Mouse (Mus musculus) kidney, adult 9 months (tissue): ENCODE results near the gene Ulk4.
"Not testable (repeated sequence)": the region's sequence is repeated elsewhere in the genome, so short reads cannot be mapped to it uniquely, and the experiment has no call there.

Experiments
- DNase-seq: peaks from one replicate; pipeline ENCODE4 v3.0.0; 2022

The Ulk4 gene

GRCm38 (mm10) chr9:121249805-121250204 lies 27.2 kb downstream of the Ulk4 start:
- peak; percentile 1 for DNase-seq

DNA sequence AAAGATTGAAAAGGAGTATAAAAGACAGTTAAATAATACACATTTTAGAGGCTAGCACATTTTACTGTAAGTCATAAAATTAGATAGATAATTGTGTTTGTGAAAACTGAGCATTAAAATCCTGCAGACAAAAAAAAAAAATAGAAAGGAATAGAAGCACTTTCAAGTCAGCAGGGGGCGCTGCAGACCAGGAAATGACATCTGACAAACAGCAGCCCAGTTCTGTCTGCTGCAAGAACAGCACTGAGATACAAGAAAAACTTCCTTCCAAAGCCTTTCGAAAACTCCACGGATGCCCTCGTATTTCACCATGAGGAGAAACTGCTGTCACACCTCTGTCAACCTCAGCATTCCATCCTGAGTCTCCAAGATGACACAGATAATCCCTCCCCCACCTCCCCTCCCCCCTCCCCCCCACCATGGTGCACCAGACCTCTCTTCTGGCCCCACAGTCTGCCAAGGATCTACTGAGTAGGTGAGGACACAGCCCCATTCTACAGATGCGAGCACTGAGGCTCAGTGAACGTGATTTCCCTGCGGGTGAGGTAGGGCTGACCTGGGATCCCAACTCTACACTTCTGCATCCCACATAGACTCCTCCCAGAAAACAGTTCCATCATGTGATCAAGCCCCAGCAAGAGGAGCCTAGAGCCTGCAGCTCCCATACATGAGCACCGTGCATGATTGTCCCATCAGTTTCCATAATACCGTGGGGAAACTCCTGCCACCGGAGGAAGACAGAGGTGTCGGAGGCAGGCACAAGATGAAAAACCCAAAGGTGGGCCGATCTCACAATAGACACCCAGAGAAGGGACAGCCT lies 28.8 kb downstream of the Ulk4 start:
- peak; percentile 83 for DNase-seq

GRCm38 (mm10) chr9:121247047-121247446 lies 29.9 kb downstream of the Ulk4 start:
- DNase-seq, result no peak

GRCm38 (mm10) chr9:121242331-121242730 lies 34.7 kb downstream of the Ulk4 start:
- peak; percentile 0 for DNase-seq

DNA sequence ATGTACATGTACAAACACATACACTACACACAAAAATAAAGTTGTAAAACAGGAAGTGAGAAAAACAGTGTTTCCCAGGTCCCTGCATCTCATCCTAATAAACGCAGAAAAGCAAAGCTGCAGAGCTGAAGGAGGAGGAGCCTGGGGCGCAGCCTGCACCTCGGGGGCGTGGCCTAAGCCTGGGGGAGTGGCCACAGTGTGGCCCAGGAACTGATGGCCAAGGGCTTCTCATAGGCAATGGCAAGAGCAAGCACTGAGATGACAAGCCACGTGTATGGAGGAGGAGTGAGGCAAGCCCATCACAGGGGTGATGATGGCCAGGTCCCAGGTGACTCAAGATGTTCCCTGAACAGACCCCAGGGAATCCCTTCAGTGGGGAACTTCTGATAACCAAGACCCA lies 35.2 kb downstream of the Ulk4 start:
- DNase-seq, result peak; percentile 16

DNA sequence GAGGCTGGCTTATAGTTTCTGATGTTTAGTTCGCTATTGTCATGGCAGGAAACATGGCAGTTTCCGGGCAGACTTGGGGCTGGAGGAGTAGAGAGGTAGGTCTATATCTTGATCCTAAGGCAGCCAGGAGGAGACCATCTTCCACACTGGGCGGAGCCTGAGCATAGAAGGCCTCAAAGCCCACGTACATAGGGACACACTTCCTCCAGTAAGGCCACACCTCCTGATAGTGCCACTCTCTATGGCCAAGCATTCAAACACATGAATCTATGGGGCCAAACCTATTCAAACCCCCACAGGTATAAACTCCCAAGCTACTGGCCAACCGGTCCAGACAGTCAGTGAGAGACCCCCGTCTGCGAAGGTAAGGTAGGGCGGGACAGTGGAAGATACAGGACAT lies 35.6 kb downstream of the Ulk4 start:
- DNase-seq, result no peak

- DNase-seq, result peak; percentile 74
Observed at GRCm38 (mm10) chr9:121240242-121240641, 36.8 kb downstream of the Ulk4 start.

DNA sequence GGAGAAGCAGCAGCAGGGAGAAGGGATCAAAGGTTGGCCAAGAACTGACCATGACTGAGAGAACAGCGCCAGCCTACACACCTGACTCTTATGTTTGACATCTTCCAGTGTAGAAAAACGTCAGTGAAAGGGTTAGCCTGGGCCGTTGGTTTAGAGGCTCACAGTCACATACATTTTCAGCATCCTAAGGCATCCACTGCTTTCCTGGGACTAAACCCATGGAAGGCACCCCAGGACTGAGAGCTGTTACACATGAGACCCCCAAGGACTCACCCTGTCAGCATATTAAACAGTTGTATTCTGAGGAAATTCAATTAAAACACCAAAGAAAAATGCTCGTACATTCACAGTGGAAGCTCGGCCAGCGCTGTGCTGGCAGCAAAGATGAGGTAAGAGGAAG lies 37.4 kb downstream of the Ulk4 start:
- no peak for DNase-seq

DNA sequence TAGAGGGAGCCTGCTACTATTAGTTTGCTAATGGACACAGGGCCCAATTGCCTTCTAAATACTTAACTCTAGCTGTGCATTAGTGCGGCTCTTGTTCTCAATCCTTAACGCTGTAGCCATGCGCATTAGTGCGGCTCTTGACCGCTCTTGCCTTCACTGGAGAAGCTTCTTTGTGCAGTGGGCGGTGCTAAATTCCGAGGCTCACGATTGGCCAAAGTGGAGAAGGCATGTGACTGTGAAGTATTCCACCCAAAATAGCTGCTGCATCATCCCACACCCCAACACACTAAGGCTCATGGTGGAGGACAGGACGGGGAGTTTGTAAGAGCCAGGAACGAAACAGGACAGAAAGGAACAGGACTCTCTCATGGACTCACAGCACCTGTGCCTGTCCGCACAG lies 58.4 kb downstream of the Ulk4 start:
- no peak for DNase-seq

DNA sequence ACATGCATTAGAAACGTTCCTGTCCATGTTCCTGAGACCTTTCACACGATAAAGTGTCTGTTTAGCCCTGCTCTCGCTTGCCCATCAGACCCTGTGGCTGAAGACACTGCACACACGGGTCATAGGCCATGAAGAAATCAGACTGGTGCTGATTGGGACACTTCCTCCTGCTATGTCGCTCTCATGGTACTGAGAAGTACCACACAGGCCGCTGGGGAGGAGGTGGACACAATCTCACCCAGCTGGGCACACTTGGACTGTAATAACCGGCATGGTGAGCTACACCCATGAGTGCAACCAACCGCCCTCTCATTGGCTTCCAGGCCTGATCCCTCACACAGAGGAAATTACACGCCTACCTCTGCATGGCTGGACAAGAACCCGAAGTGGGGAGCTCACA lies 58.8 kb downstream of the Ulk4 start:
- no peak for DNase-seq

- DNase-seq, result no peak
Observed at GRCm38 (mm10) chr9:121217742-121218141, 59.3 kb downstream of the Ulk4 start.

- no peak for DNase-seq
Observed at GRCm38 (mm10) chr9:121216536-121217320, 60.3 kb downstream of the Ulk4 start.

DNA sequence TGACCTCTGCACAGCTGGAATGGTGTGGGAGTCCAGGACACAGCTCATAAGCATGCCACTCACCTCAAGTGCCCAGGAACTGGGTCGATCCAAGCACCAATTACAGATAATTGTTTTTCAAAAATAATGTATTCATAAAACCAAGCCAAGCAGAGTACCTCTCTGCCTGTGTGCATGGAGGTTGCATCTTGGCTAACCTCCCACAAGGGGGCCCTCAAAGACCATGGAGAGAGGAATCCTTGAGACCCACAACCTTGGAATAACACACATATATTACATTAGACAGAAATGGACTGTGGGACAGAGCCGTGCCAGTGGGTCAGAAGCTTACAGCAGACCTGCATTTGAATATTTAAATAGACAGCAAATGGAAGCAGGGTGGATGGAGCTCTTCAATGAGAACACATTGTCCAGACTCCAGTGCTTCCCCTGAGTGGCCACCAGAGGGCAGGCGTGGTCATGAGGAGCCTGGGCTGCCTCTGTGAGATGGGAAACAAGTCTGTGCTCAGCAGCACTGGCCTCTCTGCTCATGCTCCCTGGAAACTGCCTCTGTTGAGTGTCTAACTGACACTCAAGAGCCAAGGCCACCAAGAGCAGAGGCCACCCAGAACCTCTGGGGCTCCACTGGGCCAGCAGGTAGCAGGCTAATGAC lies 61.5 kb downstream of the Ulk4 start:
- peak; percentile 64 for DNase-seq

GRCm38 (mm10) chr9:121212322-121212721 lies 64.7 kb downstream of the Ulk4 start:
- no peak for DNase-seq

- DNase-seq, result no peak
Observed at GRCm38 (mm10) chr9:121205046-121205445, 72.0 kb downstream of the Ulk4 start.

- DNase-seq, result no peak
Observed at GRCm38 (mm10) chr9:121204149-121204800, 72.7 kb downstream of the Ulk4 start.

GRCm38 (mm10) chr9:121203686-121204085 lies 73.3 kb downstream of the Ulk4 start:
- no peak for DNase-seq

DNA sequence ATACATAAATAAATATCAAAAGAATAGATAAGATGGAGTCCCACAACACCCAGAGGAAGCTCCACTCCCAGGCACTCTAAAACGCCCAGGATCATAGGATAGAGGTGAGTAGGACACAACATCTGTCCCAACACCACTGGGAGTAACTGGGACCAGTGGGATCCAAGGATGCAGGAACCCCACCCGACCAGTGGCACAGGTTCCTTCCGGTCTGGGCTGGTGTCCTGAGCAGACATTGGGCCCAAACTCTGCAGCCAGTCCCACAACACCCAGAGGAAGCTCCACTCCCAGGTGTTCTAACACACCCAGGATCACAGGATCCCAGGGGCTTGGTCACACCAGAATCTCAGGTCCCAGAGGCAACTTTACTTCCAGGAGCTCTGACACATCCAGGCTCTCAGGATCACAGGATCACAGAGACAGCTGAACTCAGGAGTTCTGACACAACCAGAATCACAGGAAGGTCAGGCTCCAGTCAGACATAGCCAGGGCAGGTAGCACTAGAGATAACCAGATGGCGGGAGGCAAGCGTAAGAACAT lies 77.8 kb downstream of the Ulk4 start:
- not testable (repeated sequence) for DNase-seq

DNA sequence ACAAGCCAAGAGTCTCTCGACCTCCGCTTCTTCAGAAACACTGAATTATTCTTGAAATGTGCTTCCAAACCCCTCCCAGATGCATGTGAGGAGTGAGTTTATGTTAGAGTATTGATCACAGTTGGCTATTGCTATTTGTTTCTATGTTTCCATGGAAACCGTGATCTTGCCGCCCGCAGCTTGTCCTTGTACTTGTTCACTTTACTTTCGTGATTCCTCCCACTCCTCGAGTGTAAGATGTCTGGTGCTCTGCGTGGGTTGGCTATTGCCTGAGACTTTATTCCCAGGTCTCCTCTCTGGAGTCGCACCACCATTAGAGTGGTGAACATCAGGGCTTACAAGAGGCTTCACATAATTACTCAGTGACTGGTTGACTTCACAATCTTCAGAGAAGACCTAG lies 80.5 kb downstream of the Ulk4 start:
- DNase-seq, result no peak

- no peak for DNase-seq
Observed at GRCm38 (mm10) chr9:121195106-121195505, 81.9 kb downstream of the Ulk4 start.

GRCm38 (mm10) chr9:121192601-121193370 lies 84.2 kb downstream of the Ulk4 start:
- no peak for DNase-seq

DNA sequence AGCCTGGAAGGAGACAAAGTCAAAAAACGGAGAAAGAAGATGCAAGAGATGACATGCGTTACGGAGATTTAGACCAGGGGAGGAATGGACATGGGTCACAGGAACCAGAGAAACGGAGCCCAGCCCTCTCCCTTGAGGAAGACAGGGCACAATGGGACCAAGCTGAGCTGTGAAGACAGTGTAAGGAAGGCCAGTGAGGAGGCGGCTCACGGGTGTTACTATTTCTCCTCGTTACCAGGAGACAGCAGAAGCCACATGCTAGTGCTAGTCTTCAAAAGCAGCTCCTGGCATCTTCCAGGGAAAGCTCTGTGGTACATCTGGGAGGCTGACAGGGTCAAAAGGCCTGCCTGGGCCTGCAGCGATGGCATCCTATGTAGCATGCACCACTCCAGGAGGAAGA lies 89.2 kb downstream of the Ulk4 start:
- DNase-seq, result no peak
